Mouse (Mus musculus) adrenal gland, postnatal 36 days (tissue): ENCODE measurements around the gene Nelfe. TPM values are rescaled to one million over a fixed set of nuclear protein-coding genes. Genes with fewer than 3 reads are reported as not detected.
A peak's percentile ranks its signal among the peaks of the same experiment; 100 is the strongest.
"Not testable (repeated sequence)": the region's sequence is repeated elsewhere in the genome, so short reads cannot be mapped to it uniquely, and the experiment has no call there.

Experiments
- DNase-seq, 2 experiments: peaks; one replicate each; pipeline ENCODE4 v3.0.0; 2021; ENCODE audit warnings: mixed read lengths in 1 of 2
- microRNA-seq: library from miRNA; unstranded; fragments of <30 nt; microRNA quantifications from one replicate; pipeline ENCODE4 v1.2.0, GENCODE M21; 2021
- total RNA-seq, 2 experiments: library from RNA; stranded (reverse); gene quantifications; 2 replicates each; pipeline ENCODE4 v1.2.3; 2021

Nelfe gene
- total RNA-seq, 2 experiments from 2014 or later = 52.6 to 53.4 TPM

GRCm38 (mm10) chr17:34893072-34893824 lies 43.1 kb downstream of the Nelfe start:
- DNase-seq = no peak

GRCm38 (mm10) chr17:34894074-34894597 lies 43.9 kb downstream of the Nelfe start:
- peak; percentile 96 to 97 for DNase-seq

GRCm38 (mm10) chr17:34894801-34895530 lies 44.8 kb downstream of the Nelfe start:
- peak; percentile 76 to 87 for DNase-seq

- DNase-seq = no peak
These were observed 45.5 kb downstream of the Nelfe start for GRCm38 (mm10) chr17:34895724-34896123.

- DNase-seq = no peak
These were observed 46.2 kb downstream of the Nelfe start for GRCm38 (mm10) chr17:34896366-34896765.

GRCm38 (mm10) chr17:34897373-34898159 lies 47.4 kb downstream of the Nelfe start:
- DNase-seq = peak in 1 of 2 experiments; percentile 22

GRCm38 (mm10) chr17:34898160-34898586 lies 48.0 kb downstream of the Nelfe start, which contains the start of the genes C2 and Ehmt2:
TSS of gene C2 (minus strand) at chr17:34898265.
TSS of gene Ehmt2 (plus strand) at chr17:34898469.
- DNase-seq = peak; percentile 89 to 92

GRCm38 (mm10) chr17:34898706-34899052 lies 48.5 kb downstream of the Nelfe start:
- DNase-seq = peak; percentile 27 to 54

- peak; percentile 55 to 67 for DNase-seq
These were observed 49.1 kb downstream of the Nelfe start for GRCm38 (mm10) chr17:34899053-34899889.

- DNase-seq = peak; percentile 24 to 46
These were observed 49.7 kb downstream of the Nelfe start for GRCm38 (mm10) chr17:34899890-34900243.

GRCm38 (mm10) chr17:34900826-34901225 lies 50.6 kb downstream of the Nelfe start:
- not testable (repeated sequence) for DNase-seq

- not testable (repeated sequence) for DNase-seq
These were observed 51.8 kb downstream of the Nelfe start for GRCm38 (mm10) chr17:34901948-34902347.

GRCm38 (mm10) chr17:34902895-34903294 lies 52.7 kb downstream of the Nelfe start:
- no peak for DNase-seq

Small RNA genes within 50 kb of the gene (microRNA-seq; reads per million reads assigned to microRNA genes)
- gene Mir6970 = 1.00 reads per million
- 2.7 reads per million, percentile 5 among the genes with 10 or more reads in this experiment for gene Mir6971
- gene Mir6972 = not detected

Other genes with a start within 250 kb of the Nelfe start
- 10 to 100 TPM; 67.7 to 86.5 TPM for gene Rnf5, start 246.7 kb upstream of the Nelfe start, total RNA-seq
- gene Agpat1, start 246.1 kb upstream of the Nelfe start, total RNA-seq = 100 to 1,000 TPM in 1 of 2 experiments, 10 to 100 TPM in 1; 99.4 to 109 TPM
- gene Egfl8, start 234.4 kb upstream of the Nelfe start, total RNA-seq = 1 to 10 TPM; 2.9 to 4.6 TPM
- 10 to 100 TPM; 57.8 to 70.0 TPM for gene Ppt2, start 221.9 kb upstream of the Nelfe start, total RNA-seq
- gene Prrt1, start 220.9 kb upstream of the Nelfe start, total RNA-seq = 10 to 100 TPM in 1 of 2 experiments, 1 to 10 TPM in 1; 5.0 to 14.3 TPM
- gene Fkbpl, start 205.6 kb upstream of the Nelfe start, total RNA-seq = 10 to 100 TPM; 12.7 to 15.8 TPM
- gene Atf6b, start 203.2 kb upstream of the Nelfe start, total RNA-seq = 10 to 100 TPM; 45.7 to 58.8 TPM
- gene Tnxb, start 179.9 kb upstream of the Nelfe start, total RNA-seq = 10 to 100 TPM; 26.9 to 34.3 TPM
- 100 to 1,000 TPM; 140 to 152 TPM for gene C4b, start 106.5 kb upstream of the Nelfe start, total RNA-seq
- 1,000 to 10,000 TPM; 6,006 to 9,312 TPM for gene Cyp21a1, start 45.8 kb upstream of the Nelfe start, total RNA-seq
- 10 to 100 TPM; 35.8 to 57.5 TPM for gene Stk19, start 13.4 kb upstream of the Nelfe start, total RNA-seq
- gene Dxo, start 13.4 kb upstream of the Nelfe start, total RNA-seq = 10 to 100 TPM; 66.9 to 67.3 TPM
- 10 to 100 TPM; 59.5 to 59.9 TPM for gene Skiv2l, start 181 bp upstream of the Nelfe start, total RNA-seq
- 10 to 100 TPM; 11.4 to 20.9 TPM for gene Cfb, start 12.1 kb downstream of the Nelfe start, total RNA-seq
- 10 to 100 TPM; 10.4 to 17.4 TPM for gene Zbtb12, start 29.1 kb downstream of the Nelfe start, total RNA-seq
- gene Gm20547, start 31.7 kb downstream of the Nelfe start, total RNA-seq = not detected
- 100 to 1,000 TPM in 1 of 2 experiments, 10 to 100 TPM in 1; 85.2 to 119 TPM for gene C2, start 47.9 kb downstream of the Nelfe start, total RNA-seq
- gene Ehmt2, start 48.1 kb downstream of the Nelfe start, total RNA-seq = 100 to 1,000 TPM; 124 to 143 TPM
- 1 to 10 TPM in 1 of 2 experiments, under 1 TPM in 1; 0.83 to 1.7 TPM for gene Slc44a4, start 64.1 kb downstream of the Nelfe start, total RNA-seq
- 10 to 100 TPM; 25.4 to 27.4 TPM for gene Neu1, start 80.9 kb downstream of the Nelfe start, total RNA-seq
- gene Hspa1b, start 108.8 kb downstream of the Nelfe start, total RNA-seq = 100 to 1,000 TPM in 1 of 2 experiments, 10 to 100 TPM in 1; 80.1 to 206 TPM
- not detected for gene Gm20481, start 119.5 kb downstream of the Nelfe start, total RNA-seq
- 10 to 100 TPM; 36.0 to 86.1 TPM for gene Hspa1a, start 121.8 kb downstream of the Nelfe start, total RNA-seq
- under 1 TPM; 0.20 to 0.36 TPM for gene Hspa1l, start 122.3 kb downstream of the Nelfe start, total RNA-seq
- 10 to 100 TPM; 35.2 to 35.5 TPM for gene Lsm2, start 131.5 kb downstream of the Nelfe start, total RNA-seq
- gene Vars, start 150.6 kb downstream of the Nelfe start, total RNA-seq = 10 to 100 TPM; 61.5 to 62.9 TPM
- under 1 TPM; 0.53 to 0.59 TPM for gene Vwa7, start 166.2 kb downstream of the Nelfe start, total RNA-seq
- gene Sapcd1, start 177.6 kb downstream of the Nelfe start, total RNA-seq = 1 to 10 TPM in 1 of 2 experiments, under 1 TPM in 1; 0.82 to 1.3 TPM
- gene Msh5, start 196.4 kb downstream of the Nelfe start, total RNA-seq = 1 to 10 TPM in 1 of 2 experiments, under 1 TPM in 1; 0.95 to 1.6 TPM
- 100 to 1,000 TPM in 1 of 2 experiments, 10 to 100 TPM in 1; 83.6 to 109 TPM for gene Clic1, start 199.6 kb downstream of the Nelfe start, total RNA-seq
- gene Ddah2, start 208.6 kb downstream of the Nelfe start, total RNA-seq = 10 to 100 TPM; 16.1 to 18.2 TPM
- gene Ly6g6c, start 215.0 kb downstream of the Nelfe start, total RNA-seq = under 1 TPM in 1 of 2 experiments, not detected in 1; 0.56 TPM
- not detected for gene Mpig6b, start 215.8 kb downstream of the Nelfe start, total RNA-seq
- gene Ly6g6e, start 226.5 kb downstream of the Nelfe start, total RNA-seq = under 1 TPM in 1 of 2 experiments, not detected in 1; 0.50 TPM
- under 1 TPM in 1 of 2 experiments, not detected in 1; 0.43 TPM for gene Ly6g6d, start 227.7 kb downstream of the Nelfe start, total RNA-seq
- gene Ly6g6f, start 235.2 kb downstream of the Nelfe start, total RNA-seq = not detected
- 10 to 100 TPM; 73.9 to 89.4 TPM for gene Abhd16a, start 238.9 kb downstream of the Nelfe start, total RNA-seq